Mouse (Mus musculus) right cerebral cortex, postnatal 4 days (tissue): Measurements from ENCODE around the gene Kdm5b.

ENCODE experiments used
- DNase-seq: peaks from one replicate; pipeline ENCODE4 v3.0.0-alpha.2; 2022

Kdm5b gene

GRCm38 (mm10) chr1:134597339-134598054 lies 37.5 kb downstream of the Kdm5b start:
- DNase-seq: no peak

GRCm38 (mm10) chr1:134604086-134604485 lies 44.1 kb downstream of the Kdm5b start:
- no peak for DNase-seq

- DNase-seq: no peak
These were observed 45.7 kb downstream of the Kdm5b start for GRCm38 (mm10) chr1:134605670-134606069.

GRCm38 (mm10) chr1:134606381-134606780 lies 46.4 kb downstream of the Kdm5b start:
- no peak for DNase-seq

GRCm38 (mm10) chr1:134607279-134607678 lies 47.3 kb downstream of the Kdm5b start:
- DNase-seq: no peak

GRCm38 (mm10) chr1:134609172-134609571 lies 49.2 kb downstream of the Kdm5b start:
- DNase-seq: no peak

- no peak for DNase-seq
These were observed 54.6 kb downstream of the Kdm5b start for GRCm38 (mm10) chr1:134614554-134614953.

GRCm38 (mm10) chr1:134614988-134615387 lies 55.0 kb downstream of the Kdm5b start:
- DNase-seq: no peak

- DNase-seq: no peak
These were observed 57.7 kb downstream of the Kdm5b start for GRCm38 (mm10) chr1:134617656-134618055.

- DNase-seq: no peak
These were observed 65.4 kb downstream of the Kdm5b start for GRCm38 (mm10) chr1:134625325-134625724.

- DNase-seq: no peak
These were observed 69.5 kb downstream of the Kdm5b start for GRCm38 (mm10) chr1:134629455-134629854.

- DNase-seq: no peak
These were observed 74.3 kb downstream of the Kdm5b start for GRCm38 (mm10) chr1:134634296-134634695.

- no peak for DNase-seq
These were observed 76.3 kb downstream of the Kdm5b start for GRCm38 (mm10) chr1:134636245-134636644.

GRCm38 (mm10) chr1:134636684-134637083 lies 76.7 kb downstream of the Kdm5b start:
- peak; percentile 55 for DNase-seq

GRCm38 (mm10) chr1:134638041-134638440 lies 78.1 kb downstream of the Kdm5b start:
- DNase-seq: no peak

GRCm38 (mm10) chr1:134638522-134638921 lies 78.6 kb downstream of the Kdm5b start:
- DNase-seq: peak; percentile 73

- DNase-seq: no peak
These were observed 79.5 kb downstream of the Kdm5b start for GRCm38 (mm10) chr1:134639460-134639859.

- peak; percentile 37 for DNase-seq
These were observed 81.5 kb downstream of the Kdm5b start for GRCm38 (mm10) chr1:134641507-134641906.

GRCm38 (mm10) chr1:134643702-134644101 lies 83.7 kb downstream of the Kdm5b start:
- DNase-seq: no peak

- no peak for DNase-seq
These were observed 85.6 kb downstream of the Kdm5b start for GRCm38 (mm10) chr1:134645408-134646200.

- DNase-seq: peak; percentile 58
These were observed 86.4 kb downstream of the Kdm5b start, which contains the start of gene Syt2 for GRCm38 (mm10) chr1:134646261-134646962. Gene Syt2 (plus strand): TSS chr1:134646677.

- DNase-seq: no peak
These were observed 87.0 kb downstream of the Kdm5b start for GRCm38 (mm10) chr1:134646963-134647282.

GRCm38 (mm10) chr1:134647591-134647990 lies 87.6 kb downstream of the Kdm5b start:
- no peak for DNase-seq

GRCm38 (mm10) chr1:134650816-134651215 lies 90.8 kb downstream of the Kdm5b start:
- DNase-seq: no peak
